Mouse (Mus musculus) heart, embryonic 11.5 days (tissue): ENCODE results near the gene Gm27029. TPM values are rescaled to one million over a fixed set of nuclear protein-coding genes. Genes with fewer than 3 reads are reported as not detected.
A peak's percentile ranks its signal among the peaks of the same experiment; 100 is the strongest.

Experiments used
- ATAC-seq: fragments of 200-750 bp; cut with Nextera tagmentation; replicated peaks from 2 replicates; pipeline ENCODE4 v1.8.0; 2017; ENCODE audit warnings: moderate library complexity; ENCODE audit not compliant: insufficient number of reproducible peaks, low FRiP score, low TSS enrichment
- H3K27ac ChIP-seq: fragments of 300-500 bp; sonication (generic); 2 replicates; pipeline ENCODE4 v1.5.1; 2014; ENCODE audit warnings: mild to moderate bottlenecking, low read depth, low read length
- H3K27me3 ChIP-seq: fragments of 300-500 bp; sonication (generic); 2 replicates; pipeline ENCODE4 v1.6.1; 2014; ENCODE audit warnings: mild to moderate bottlenecking, low read length, mixed read lengths; ENCODE audit not compliant: control insufficient read depth, insufficient read depth
- H3K36me3 ChIP-seq: fragments of 300-500 bp; sonication (generic); 2 replicates; pipeline ENCODE4 v1.6.1; 2014; ENCODE audit warnings: mild to moderate bottlenecking, low read length, moderate library complexity, mixed read lengths; ENCODE audit not compliant: control insufficient read depth, insufficient read depth
- H3K4me1 ChIP-seq: fragments of 300-500 bp; sonication (generic); 2 replicates; pipeline ENCODE4 v1.6.1; 2014; ENCODE audit warnings: low read length; ENCODE audit not compliant: control insufficient read depth, insufficient read depth
- H3K4me2 ChIP-seq: fragments of 300-500 bp; sonication (generic); 2 replicates; pipeline ENCODE4 v1.6.1; 2014; ENCODE audit warnings: mild to moderate bottlenecking, moderate library complexity
- H3K4me3 ChIP-seq: fragments of 300-500 bp; sonication (generic); 2 replicates; pipeline ENCODE4 v1.5.1; 2014; ENCODE audit warnings: low read depth, low read length
- H3K9ac ChIP-seq: fragments of 300-500 bp; sonication (generic); 2 replicates; pipeline ENCODE4 v1.6.1; 2014; ENCODE audit warnings: mild to moderate bottlenecking, low read depth, low read length, moderate library complexity
- H3K9me3 ChIP-seq: fragments of 300-500 bp; sonication (generic); replicated peaks from 2 replicates; pipeline ENCODE4 v1.6.1; 2016; ENCODE audit warnings: low read length; ENCODE audit not compliant: control insufficient read depth
- WGBS: fragments of 180-500 bp; shearing (Covaris S2); extraction: QIAGEN DNeasy Blood & Tissue Kit; methylation state at CpG from one replicate; pipeline ENCODE4 v1.1.7; 2014; ENCODE audit not compliant: insufficient replicate concordance; 5-methylcytosine and 5-hydroxymethylcytosine counted together
- polyA plus RNA-seq: library from polyadenylated mRNA; unstranded; fragments of >200 nt; fragmentation: Nextera tagmentation; extraction: Ambion mirVana; gene quantifications from 2 replicates; pipeline ENCODE4 v1.2.1, GENCODE M21; 2014

Gm27029 gene
- polyA plus RNA-seq, 1 experiment from 2014 or later = 17.5 TPM

DNA sequence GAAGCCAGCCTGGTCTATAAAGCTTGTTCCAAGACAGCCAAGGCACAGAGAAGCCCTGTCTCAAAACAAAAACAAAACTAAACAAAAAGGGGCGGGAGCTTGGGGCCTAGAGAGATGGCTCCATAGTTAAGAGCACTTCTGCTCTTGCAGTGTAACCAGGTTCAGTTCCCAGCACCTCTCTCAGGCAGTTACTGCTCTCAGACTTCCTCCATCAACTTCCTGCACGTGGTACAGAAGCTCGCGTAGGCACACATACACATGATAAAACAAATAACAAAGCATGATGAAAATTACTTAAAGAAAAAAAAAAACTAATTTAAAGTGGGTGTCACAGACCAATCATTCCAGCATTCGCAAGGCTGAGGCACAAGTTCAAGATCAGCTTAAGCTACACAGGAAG, 4.4 kb downstream of the Gm27029 start:
- no peak for ATAC-seq
- Histone ChIP-seq H3K4me1 (peaks cover 6% of the 10 kb centered on the region; the same call in 1 of the 2 replicates), H3K4me2 (no peak overlapping the region), H3K4me3 (no peak overlapping the region), H3K27ac (no peak overlapping the region), H3K27me3 (no peaks in the 10 kb centered on the region), H3K9me3 (no peaks in the 10 kb centered on the region), H3K36me3 (0 out of 2 replicates have a peak, but pooled peaks cover 2% of the 10 kb centered on the region), H3K9ac (no peak overlapping the region)
- 82% methylated on average over 5 of the region's 5 CpGs for WGBS

DNA sequence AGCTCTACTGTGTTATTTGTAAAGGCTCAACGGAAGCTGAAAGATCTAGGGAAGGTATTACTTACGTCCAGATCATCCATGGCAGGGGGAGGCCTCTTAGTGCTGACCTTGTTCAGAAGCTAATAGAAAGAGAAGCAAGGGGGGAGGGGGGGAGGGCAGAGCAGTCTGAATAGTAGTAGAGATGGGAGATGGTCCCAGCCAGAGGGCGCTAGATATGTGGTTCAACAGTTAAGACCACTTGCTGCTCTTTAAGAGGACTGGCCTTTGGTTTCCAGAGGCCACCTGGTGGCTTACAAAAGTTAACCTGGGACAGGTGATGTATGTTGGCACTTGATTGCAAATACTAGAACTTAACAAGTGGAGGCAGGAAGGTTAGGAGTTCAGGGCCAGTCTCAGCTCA, 5.0 kb downstream of the Gm27029 start:
- Histone ChIP-seq H3K27ac (no peak overlapping the region), H3K27me3 (no peaks in the 10 kb centered on the region), H3K4me1 (peaks cover 6% of the 10 kb centered on the region; the same call in 1 of the 2 replicates), H3K9ac (no peak overlapping the region), H3K4me3 (no peak overlapping the region), H3K36me3 (0 out of 2 replicates have a peak, but pooled peaks cover 2% of the 10 kb centered on the region), H3K9me3 (no peaks in the 10 kb centered on the region), H3K4me2 (no peak overlapping the region)
- no peak for ATAC-seq
- 34% methylated on average over 3 of the region's 3 CpGs for WGBS

DNA sequence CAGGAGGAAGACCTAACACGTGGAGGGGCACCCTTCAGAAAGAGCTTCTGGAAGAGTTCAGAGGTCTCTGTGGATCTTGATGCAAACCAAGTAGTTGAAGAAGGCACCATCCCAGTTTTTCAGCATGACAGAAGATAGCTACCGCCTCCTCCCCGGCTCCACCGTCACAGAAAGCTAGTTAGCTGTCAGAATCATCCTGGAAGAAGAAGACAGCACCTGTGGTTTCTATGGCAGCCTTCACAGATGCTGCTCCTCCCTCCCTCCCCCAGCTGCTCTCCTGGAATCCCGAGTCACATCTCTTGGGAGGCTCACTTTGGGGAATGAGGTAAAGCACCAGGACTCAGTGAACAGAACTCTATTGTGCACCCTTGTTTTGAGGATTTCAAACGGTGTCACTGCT, 5.6 kb downstream of the Gm27029 start:
- H3K9ac ChIP-seq = no peak overlapping the region; the same call in 1 of the 2 replicates
- no peak overlapping the region for H3K27ac ChIP-seq
- H3K4me2 ChIP-seq = no peak overlapping the region
- WGBS = 64% methylated on average over 6 of the region's 6 CpGs
- H3K36me3 ChIP-seq = 0 out of 2 replicates have a peak, but pooled peaks cover 2% of the 10 kb centered on the region
- peaks cover 6% of the 10 kb centered on the region; the same call in 1 of the 2 replicates for H3K4me1 ChIP-seq
- no peaks in the 10 kb centered on the region for H3K9me3 ChIP-seq
- no peak for ATAC-seq
- no peaks in the 10 kb centered on the region for H3K27me3 ChIP-seq
- no peak overlapping the region for H3K4me3 ChIP-seq

- Histone ChIP-seq H3K4me2 (peak within 1 kb of the TSS; percentile 83), H3K4me1 (no peaks in the 10 kb centered on the region; the same call in 1 of the 2 replicates), H3K27me3 (no peaks in the 10 kb centered on the region), H3K27ac (peak within 1 kb of the TSS; percentile 65), H3K9me3 (no peaks in the 10 kb centered on the region), H3K36me3 (peaks cover 8% of the 10 kb centered on the region; the same call in 1 of the 2 replicates), H3K9ac (peak within 1 kb of the TSS; percentile 92), H3K4me3 (peak within 1 kb of the TSS; percentile 80)
- 0 out of 2 replicates have a peak, but pooled peaks have one; percentile 43 for ATAC-seq
- under 1% methylated on average over 45 of the region's 45 CpGs for WGBS
These were observed 7.3 kb downstream of the Gm27029 start, which contains the start of gene Aarsd1 for GRCm38 (mm10) chr11:101417101-101417855. Aarsd1 (minus strand) TSS chr11:101417615.

- WGBS = 3% methylated on average over 11 of the region's 11 CpGs
- no peak for ATAC-seq
- H3K4me2 ChIP-seq = peak overlapping the region; percentile 83
- H3K4me1 ChIP-seq = no peaks in the 10 kb centered on the region; the same call in 1 of the 2 replicates
- H3K4me3 ChIP-seq = peak overlapping the region; percentile 80
- peaks cover 5% of the 10 kb centered on the region; the same call in 1 of the 2 replicates for H3K36me3 ChIP-seq
- H3K9ac ChIP-seq = peak overlapping the region; percentile 92
- peak overlapping the region; percentile 65 for H3K27ac ChIP-seq
- no peaks in the 10 kb centered on the region for H3K27me3 ChIP-seq
- H3K9me3 ChIP-seq = no peaks in the 10 kb centered on the region
These were observed 8.0 kb downstream of the Gm27029 start for GRCm38 (mm10) chr11:101416433-101417100.

DNA sequence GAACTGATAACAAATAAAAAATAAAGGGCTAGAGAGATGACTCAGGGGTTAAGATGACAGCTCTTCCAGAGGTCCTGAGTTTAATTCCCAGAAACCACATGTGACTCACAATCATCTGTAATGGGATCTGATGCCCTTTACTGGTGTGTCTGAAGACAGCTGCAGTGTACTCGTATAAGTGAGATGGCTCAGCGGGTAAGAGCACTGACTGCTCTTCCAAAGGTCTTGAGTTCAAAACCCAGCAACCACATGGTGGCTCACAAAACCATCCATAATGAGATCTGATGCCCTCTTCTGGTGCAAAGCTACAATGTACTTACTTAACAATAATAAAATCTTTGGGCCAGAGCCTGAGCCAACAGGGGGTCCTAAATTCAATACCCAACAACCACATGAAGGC, 9.3 kb downstream of the Gm27029 start:
- no peak overlapping the region for H3K27ac ChIP-seq
- H3K4me3 ChIP-seq = no peak overlapping the region
- 94% methylated on average over 2 of the region's 2 CpGs for WGBS
- no peaks in the 10 kb centered on the region for H3K9me3 ChIP-seq
- H3K36me3 ChIP-seq = peaks cover 15% of the 10 kb centered on the region
- no peak overlapping the region for H3K4me2 ChIP-seq
- H3K4me1 ChIP-seq = no peaks in the 10 kb centered on the region; the same call in 1 of the 2 replicates
- no peak overlapping the region for H3K9ac ChIP-seq
- no peak for ATAC-seq
- H3K27me3 ChIP-seq = no peaks in the 10 kb centered on the region

GRCm38 (mm10) chr11:101395110-101395509, 29.5 kb downstream of the Gm27029 start:
- H3K27ac ChIP-seq = no peak overlapping the region
- H3K4me3 ChIP-seq = no peak overlapping the region
- WGBS = 7% methylated on average over 8 of the region's 8 CpGs
- H3K36me3 ChIP-seq = no peaks in the 10 kb centered on the region
- H3K27me3 ChIP-seq = no peaks in the 10 kb centered on the region
- ATAC-seq = no peak
- H3K9ac ChIP-seq = no peak overlapping the region
- H3K4me2 ChIP-seq = peak overlapping the region; percentile 16; the same call in 1 of the 2 replicates
- no peaks in the 10 kb centered on the region for H3K9me3 ChIP-seq
- no peaks in the 10 kb centered on the region for H3K4me1 ChIP-seq

DNA sequence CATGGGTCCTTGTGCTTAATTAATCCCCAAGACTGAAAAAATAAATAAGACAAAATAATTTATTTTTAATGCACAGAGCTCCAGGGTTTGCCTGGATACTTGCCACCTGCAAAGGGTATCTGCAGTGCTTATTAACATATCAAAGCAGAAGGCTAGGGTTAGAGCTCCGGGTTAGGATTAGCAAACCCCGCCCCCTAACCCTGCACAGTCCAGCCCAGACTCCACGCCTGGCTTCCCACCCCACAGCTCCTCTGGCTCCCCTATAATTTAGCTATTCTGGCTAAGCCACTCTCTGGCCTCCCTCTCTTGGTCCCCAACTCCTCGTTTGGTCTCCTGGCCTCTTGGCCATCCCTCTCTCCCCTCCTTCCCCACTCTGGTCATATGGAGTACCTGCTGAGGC, 42.8 kb downstream of the Gm27029 start:
- Histone ChIP-seq H3K9ac (no peak overlapping the region), H3K4me3 (no peak overlapping the region), H3K27me3 (no peaks in the 10 kb centered on the region; the same call in 1 of the 2 replicates), H3K4me1 (no peaks in the 10 kb centered on the region), H3K9me3 (no peaks in the 10 kb centered on the region), H3K27ac (no peak overlapping the region), H3K4me2 (no peak overlapping the region), H3K36me3 (no peaks in the 10 kb centered on the region)
- no peak for ATAC-seq
- 22% methylated on average over 4 of the region's 4 CpGs for WGBS
